Mouse (Mus musculus) gastrocnemius, adult 8-10 months (tissue): Measurements from ENCODE around the gene Ntn3. TPM values are rescaled to one million over a fixed set of nuclear protein-coding genes. Genes with fewer than 3 reads are reported as not detected.

Source experiments
- DNase-seq, 2 experiments: peaks; one replicate each; pipeline ENCODE4 v3.0.0; 2022; ENCODE audit warnings: low spot score in 2 of 2
- total RNA-seq, 4 experiments: library from RNA; stranded (reverse); gene quantifications; 2 replicates each; pipeline ENCODE4 v1.2.4; 2022

The Ntn3 gene
- total RNA-seq, 4 experiments from 2014 or later, result 0.19 to 0.53 (median 0.42) TPM

GRCm38 (mm10) chr17:24191481-24191880 lies 17.9 kb downstream of the Ntn3 start:
- peak in 1 of 2 experiments; percentile 38 for DNase-seq

DNA sequence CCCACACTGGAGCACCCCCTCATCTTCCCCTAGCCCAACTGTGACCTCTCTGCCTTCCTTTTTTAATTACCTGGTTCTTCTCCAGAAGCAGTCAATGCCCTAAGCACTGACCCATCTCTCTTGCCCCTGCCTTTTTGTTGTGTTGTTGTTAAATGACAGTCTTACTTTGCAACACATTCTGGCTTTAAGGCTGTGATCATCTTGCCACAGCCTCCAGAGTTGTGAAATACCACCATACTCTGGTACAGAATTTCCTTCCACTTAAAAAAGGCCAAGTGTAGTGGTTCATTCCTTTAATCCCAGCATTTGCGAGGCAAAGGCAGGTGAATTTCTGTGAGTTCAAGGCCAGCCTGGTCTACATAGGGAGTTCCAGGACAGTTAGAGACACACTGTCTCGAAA lies 18.4 kb downstream of the Ntn3 start:
- no peak for DNase-seq

- no peak for DNase-seq
Measured at GRCm38 (mm10) chr17:24174259-24174658, 35.1 kb downstream of the Ntn3 start.

DNA sequence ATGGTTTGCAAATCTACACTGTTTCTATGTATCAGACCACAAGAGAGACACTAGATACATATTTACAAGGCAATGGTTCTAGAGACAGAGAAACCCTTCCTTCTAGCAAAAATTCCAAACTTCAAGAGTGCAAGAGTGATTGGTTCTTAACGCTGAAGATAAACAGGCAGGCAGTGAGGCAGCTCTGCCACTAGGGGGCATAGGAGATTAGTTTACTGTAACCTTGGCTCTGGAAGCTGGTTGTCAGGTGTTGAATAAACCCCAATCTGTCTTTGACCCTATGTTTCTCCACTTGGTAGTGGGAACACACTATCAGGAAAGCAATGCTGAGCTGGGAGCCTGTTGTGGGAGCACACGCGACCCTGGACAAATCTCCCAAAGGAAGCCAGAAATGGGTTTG lies 35.9 kb downstream of the Ntn3 start:
- DNase-seq, result peak in 1 of 2 experiments; percentile 46

- DNase-seq, result no peak
Measured at GRCm38 (mm10) chr17:24171738-24172137, 37.6 kb downstream of the Ntn3 start.

DNA sequence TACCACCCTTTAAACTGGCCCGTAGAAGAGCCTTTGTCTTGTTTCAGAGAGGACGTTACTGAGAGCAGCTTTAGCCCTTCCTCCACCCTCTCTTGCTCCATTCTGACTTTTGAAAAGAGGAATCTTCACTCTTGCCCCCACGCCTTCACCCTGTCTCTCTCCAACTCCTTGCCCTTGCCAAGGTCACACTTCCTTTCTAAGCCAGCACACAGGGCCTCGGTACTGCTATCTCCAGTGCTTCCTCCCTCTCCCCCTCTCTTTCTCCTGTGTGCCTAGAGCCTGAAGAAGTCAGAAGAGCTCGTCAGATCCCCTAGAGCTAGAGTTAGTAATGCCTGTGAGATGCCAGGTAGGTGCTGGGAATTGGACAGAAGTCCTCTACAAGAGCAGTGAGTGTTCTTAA lies 38.6 kb downstream of the Ntn3 start:
- DNase-seq, result no peak

- no peak for DNase-seq
Measured at GRCm38 (mm10) chr17:24170125-24170524, 39.2 kb downstream of the Ntn3 start.

DNA sequence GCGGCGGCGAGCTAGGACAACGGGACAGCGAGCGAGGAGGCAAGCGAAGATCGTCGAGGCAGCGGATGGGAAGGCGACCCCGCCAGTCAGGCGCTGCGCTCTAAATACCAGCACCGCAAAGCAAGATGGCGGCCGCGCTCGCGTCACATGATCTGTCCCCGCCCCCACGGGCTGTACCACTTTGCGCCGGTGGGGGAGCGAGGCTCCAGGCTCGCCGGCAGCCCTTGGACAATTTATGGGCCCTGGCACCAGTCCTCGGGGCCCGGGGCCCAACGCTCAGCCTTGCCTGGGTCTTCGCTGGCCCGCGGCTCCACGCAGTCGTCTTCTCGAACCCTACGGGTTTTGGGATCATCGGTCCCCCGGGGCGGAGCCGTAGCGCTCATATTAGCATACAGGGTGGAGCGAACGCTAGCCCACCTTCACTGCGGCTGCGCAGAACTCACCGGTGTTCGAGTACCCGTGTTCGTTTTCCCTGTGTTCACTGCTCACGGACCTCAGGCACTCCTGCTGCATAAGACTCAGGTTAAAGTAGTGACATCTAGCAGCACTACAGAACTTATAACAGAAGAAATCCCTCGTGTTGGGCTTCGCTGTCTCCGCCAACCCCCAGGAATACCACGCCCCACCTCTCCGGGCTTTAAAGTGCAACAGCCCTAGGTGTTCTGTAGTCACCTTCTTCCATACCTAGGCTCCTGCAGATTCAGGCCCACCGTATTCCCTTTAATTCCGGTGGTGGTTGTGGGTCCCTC lies 39.8 kb downstream of the Ntn3 start, which contains the start of gene Atp6v0c:
Gene Atp6v0c (minus strand): TSS at position 386 of the 749 bp plus-strand sequence.
- peak; percentile 92 to 95 for DNase-seq

DNA sequence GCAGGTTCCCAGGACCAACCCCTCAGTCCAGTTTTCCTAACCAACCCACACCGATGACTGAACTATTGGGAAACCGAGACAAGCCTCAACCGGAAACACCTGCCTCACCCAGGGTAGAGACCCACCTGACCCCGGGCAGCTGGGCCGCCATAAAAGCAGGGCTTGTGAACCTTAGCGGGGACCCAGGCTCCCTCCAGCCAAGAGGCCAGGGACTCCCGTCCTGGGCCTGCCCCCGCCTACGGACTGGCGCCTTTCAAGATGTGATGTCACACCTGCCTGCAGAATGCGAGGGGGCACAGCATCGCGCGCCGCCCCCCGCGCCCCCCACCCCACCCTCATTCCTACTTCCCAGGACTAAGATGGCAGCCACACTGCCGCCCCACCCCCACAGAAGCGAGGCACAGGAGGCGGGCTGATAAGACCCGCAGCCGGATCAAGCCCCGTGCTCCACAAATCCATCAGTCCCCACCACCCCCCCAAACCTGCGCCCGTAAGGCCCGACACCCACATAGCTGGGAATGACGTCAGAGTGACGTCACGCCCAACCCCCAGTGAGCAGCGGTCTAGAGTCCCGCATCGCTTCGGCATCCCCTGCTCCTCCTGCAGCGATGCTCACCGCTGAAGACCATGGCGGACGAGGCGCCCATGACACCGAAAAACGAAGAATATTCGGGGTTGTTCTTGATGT lies 40.6 kb downstream of the Ntn3 start:
- DNase-seq, result peak; percentile 34 to 35

DNA sequence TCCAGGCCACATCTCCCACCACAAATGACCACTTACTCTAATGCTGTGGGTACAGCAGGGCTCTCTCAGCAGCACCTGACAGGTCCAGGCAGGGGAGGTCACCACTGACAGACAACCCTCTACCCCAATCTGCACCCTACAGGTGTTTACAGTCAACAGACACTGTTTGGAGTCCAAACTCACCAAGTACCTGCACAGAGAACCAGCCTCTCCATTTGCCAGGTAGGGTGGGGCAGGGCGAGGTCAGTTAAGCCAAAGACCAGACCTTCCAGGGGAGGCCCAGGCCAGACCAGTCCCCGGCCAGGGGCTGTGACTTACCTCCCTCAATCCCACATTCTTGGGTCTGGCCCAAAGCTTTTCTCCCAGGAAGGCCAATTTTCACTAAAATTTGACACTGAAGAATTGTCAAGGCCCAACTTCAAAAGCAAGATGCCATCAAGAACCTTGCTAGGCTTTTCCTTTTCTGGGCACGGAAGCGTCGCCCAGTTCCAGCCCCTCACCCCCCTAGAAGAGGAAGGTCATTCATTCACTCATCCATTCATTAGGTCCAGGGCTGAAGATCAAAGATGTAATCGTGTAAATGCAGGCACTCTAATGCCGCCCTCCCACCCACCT lies 41.3 kb downstream of the Ntn3 start:
- DNase-seq, result no peak

- DNase-seq, result no peak
Measured at GRCm38 (mm10) chr17:24167120-24167519, 42.2 kb downstream of the Ntn3 start.

GRCm38 (mm10) chr17:24164566-24165259 lies 44.6 kb downstream of the Ntn3 start:
- no peak for DNase-seq

- peak; percentile 95 to 97 for DNase-seq
Measured at GRCm38 (mm10) chr17:24163176-24163962, 46.0 kb downstream of the Ntn3 start, which contains the start of gene Amdhd2. Gene Amdhd2 (minus strand): TSS chr17:24163766.

DNA sequence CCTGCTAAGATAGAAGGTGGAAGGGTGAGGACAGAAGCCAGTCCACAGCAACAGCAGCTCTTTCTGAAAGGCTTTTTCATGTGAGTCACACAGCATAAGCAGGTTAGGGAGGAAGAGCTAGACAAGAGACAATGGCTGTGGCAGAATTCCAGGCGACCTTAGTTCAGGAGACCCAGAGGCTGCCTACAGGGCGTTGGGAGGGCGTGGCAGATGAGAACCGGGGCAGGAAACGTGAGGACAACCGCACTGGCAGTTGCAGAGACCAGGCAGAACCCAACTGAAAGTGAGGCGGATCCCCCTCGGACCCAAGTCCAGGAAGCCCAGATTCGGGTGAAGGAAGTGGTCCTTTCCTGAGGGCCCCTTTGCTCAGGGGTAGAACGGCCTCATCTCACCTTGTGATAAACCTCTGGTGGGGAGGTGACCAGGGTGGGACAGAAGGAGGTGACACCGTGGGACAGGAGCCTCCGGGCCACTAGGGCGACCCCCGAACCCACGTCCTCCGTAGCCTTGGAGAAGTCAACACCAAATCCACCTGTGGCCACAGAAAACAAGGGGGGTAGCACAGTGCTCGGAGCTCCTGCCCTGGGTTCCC lies 46.7 kb downstream of the Ntn3 start:
- no peak for DNase-seq

- no peak for DNase-seq
Measured at GRCm38 (mm10) chr17:24161466-24161865, 47.9 kb downstream of the Ntn3 start.

DNA sequence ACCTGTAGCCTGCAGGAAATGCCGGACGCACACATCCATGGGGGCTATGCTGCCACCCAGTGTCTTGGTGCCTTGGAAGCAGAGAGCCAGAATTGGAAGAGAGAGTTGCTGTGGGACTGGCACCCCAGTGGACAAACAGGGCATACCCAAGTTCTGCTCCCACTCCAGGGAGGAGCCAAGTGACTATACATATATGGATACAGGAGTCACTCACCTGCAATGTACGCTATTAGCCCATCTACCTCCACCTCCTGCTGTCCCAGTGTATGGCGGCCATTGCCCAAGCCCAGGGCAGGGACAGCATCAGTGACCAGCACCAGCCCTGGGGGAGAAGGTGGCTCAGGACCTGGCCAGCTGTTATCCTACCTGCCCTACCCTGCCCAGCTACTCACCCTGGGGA lies 51.8 kb downstream of the Ntn3 start:
- DNase-seq, result no peak

DNA sequence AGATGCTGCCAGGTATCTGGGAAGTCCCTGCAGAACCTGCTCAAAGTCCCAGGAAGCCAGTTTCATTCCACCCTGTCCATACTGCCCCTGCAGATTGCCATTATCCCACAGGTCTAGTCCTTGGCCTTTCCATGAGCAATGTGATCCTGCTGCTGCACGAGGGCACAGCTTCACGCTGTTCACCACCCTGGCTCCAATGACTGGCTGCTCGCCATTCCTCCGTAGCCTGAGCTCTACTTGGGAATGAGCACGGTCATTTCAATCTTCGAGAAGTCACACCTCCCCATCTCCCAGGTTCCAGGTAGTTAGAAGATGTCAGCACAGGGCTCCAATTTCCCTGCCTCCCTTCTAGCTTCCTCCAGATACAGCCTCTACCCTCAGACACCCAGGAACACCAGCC lies 52.2 kb downstream of the Ntn3 start:
- no peak for DNase-seq

DNA sequence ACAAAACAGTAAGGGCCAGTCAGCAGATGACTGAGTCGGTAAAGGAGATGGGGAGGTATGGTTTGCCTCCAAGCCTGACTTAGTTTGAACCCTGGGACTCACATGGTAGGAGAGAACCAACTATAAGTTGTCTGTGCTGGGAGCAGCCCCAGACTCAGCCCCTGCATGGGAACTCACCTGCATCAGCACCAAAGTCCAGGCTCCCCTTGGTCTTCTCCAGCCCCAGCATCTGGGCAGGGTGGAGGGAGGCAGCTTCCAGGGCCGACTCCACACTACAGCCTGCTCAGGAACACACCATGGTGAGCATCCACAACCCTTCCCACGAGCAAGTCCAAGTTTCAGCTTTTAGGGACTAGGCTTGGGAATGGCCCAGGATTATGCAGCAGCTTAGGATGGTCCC lies 52.9 kb downstream of the Ntn3 start:
- no peak for DNase-seq

GRCm38 (mm10) chr17:24155742-24156141 lies 53.6 kb downstream of the Ntn3 start:
- DNase-seq, result no peak

DNA sequence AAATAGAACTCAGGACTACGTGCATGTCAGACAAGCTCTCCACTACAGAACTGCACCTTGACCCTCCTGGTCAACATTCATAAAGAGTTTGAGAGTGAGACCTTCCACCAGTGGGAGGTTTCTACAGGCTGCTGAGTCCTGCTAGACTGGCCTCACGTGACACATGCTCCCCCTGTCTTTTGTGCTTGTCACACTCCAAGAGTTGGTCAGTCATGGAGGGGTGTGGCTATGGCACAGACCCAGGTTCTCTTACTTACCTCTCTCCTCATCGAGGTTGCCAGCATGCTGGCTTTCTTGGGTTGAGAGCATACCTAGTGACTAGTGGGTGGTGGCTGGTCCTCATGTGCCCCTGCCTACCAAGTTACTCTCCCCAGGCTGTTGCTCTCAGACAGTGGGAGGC lies 54.9 kb downstream of the Ntn3 start:
- no peak for DNase-seq
